Mouse (Mus musculus): ENCODE measurements around the gene Glce. TPM values are rescaled to one million over a fixed set of nuclear protein-coding genes. Genes with fewer than 3 reads are reported as not detected.
A peak's percentile ranks its signal among the peaks of the same experiment; 100 is the strongest.

Gene Glce
- 0.01 TPM in 1 of 2 replicates, not detected in the other for polyA plus RNA-seq (2012)

DNA sequence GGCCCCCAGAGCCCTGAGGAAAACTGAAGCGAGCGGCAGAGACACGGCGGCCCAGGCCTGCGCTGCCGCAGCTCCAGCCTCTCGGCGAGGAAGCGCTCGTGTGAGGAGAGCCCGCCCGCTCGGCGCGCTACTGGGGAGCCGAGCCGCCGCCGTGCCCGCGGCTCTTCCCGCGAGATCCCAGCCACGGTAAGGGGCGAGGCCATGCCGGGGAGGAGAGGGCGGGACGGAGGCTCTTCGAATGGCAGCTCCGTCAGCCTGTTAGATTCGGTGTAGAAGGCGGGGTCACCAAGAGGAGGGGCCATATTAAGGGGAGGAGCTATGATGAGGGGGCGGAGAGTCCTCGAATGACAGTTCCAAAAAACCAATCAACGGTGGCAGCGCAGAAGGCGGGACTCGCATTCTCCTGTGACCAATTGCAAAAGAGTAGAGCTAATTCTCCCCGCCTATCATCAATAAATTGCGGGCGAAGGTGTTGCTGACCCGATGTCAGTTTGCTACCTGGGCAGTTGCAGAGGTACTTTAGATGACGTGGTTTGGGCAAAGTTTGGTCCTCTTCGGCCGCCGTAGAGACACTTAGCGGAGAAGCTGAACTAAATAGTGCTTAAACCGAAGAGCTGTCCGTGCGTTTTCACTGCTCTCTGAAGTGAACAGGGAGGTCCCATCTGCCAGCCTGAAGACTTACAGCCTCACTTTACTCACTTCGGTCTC is at the start of gene Glce:
TSS of gene Glce (minus strand) at position 148 of the 708 bp plus-strand sequence.
- Histone ChIP-seq H3K9me3 (ENCODE audit: control insufficient read depth, low read length) (no peaks in the 10 kb centered on the region), H3K27me3 (ENCODE audit: control insufficient read depth) (peaks cover 27% of the 10 kb centered on the region), H3K4me3 (replicated peaks) (peak within 1 kb of the TSS; percentile 82), H3K36me3 (ENCODE audit: control insufficient read depth) (no peaks in the 10 kb centered on the region), H3K4me1 (ENCODE audit: control insufficient read depth) (peaks cover 27% of the 10 kb centered on the region)
- TF ChIP-seq GATA1 (IDR thresholded peaks at IDR 0.05; ENCODE audit: low read length): no peak
- no peak for TF ChIP-seq TAL1 (IDR thresholded peaks at IDR 0.05; ENCODE audit: low read length)

DNA sequence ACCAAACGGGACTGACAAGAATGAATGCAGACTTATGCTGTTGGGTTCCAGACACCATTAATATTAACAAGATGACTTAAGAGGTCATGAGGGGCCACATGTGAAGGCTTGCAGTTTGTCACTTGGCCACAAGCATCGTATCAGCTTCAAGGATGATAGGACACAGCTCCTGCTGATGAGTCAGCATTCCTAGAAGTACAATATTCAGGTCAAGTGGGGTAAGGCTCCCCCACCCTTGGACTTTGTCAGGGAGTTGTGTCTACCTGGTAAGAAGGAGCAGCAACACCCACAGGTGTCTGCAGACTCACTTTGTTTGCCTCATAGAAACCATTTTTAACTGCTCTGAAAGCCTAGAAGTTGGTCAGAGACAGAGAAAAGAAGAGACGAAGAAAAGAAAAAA is 49.8 kb upstream of the Glce start:
- Histone ChIP-seq H3K9me3 (ENCODE audit: control insufficient read depth, low read length) (0 out of 2 replicates have a peak, but pooled peaks cover 2% of the 10 kb centered on the region), H3K27me3 (ENCODE audit: control insufficient read depth) (no peaks in the 10 kb centered on the region), H3K4me1 (ENCODE audit: control insufficient read depth) (no peaks in the 10 kb centered on the region), H3K36me3 (ENCODE audit: control insufficient read depth) (no peaks in the 10 kb centered on the region), H3K4me3 (replicated peaks) (no peak overlapping the region)
- TF ChIP-seq TAL1 (IDR thresholded peaks at IDR 0.05; ENCODE audit: low read length) (no peak), GATA1 (IDR thresholded peaks at IDR 0.05; ENCODE audit: low read length) (no peak)

DNA sequence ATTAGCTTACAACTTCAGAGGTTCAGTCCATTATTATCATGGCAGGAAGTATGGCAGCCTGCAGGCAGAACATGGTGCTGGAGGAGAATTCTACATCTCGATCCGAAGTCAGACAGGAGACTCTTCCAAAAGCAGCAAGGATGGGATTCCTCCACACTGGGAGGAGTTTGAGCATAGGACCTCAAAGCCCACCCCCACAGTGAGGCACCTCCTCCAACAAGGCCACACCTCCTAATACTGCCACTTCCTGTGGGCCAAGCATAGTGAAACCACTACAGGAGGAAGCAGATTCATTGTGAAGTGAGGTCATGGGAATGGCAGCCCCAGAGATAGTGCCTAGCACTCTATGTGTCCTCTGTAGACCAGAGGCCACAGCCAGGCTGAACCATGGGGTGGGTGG is 48.5 kb upstream of the Glce start:
- no peak for TF ChIP-seq TAL1 (IDR thresholded peaks at IDR 0.05; ENCODE audit: low read length)
- no peak for TF ChIP-seq GATA1 (IDR thresholded peaks at IDR 0.05; ENCODE audit: low read length)
- no peaks in the 10 kb centered on the region for H3K36me3 ChIP-seq (ENCODE audit: control insufficient read depth)
- no peak overlapping the region for H3K4me3 ChIP-seq (replicated peaks)
- H3K4me1 ChIP-seq (ENCODE audit: control insufficient read depth): no peaks in the 10 kb centered on the region
- H3K9me3 ChIP-seq (ENCODE audit: control insufficient read depth, low read length): 0 out of 2 replicates have a peak, but pooled peaks cover 2% of the 10 kb centered on the region
- H3K27me3 ChIP-seq (ENCODE audit: control insufficient read depth): no peaks in the 10 kb centered on the region; the same call in 1 of the 2 replicates

DNA sequence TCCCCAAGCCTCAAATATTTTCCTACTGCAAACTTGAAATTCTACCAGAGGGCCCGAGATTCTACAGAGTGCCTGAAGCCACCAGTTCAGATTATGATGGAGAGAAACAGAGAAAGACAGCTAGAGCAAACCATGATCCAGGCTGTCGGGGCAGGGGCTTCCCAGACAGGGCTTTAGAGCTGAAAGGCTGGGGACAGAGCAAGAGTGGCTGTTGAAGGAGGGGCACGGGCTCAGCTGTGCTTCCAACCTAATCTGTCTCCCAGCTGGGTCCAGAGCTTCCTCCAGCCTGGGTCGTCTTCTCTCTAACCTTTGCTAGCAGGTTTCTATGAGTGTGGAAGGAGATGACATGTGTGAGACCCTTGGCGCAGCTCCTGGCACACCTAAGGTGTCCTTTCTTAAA is 44.2 kb upstream of the Glce start:
- no peak for TF ChIP-seq TAL1 (IDR thresholded peaks at IDR 0.05; ENCODE audit: low read length)
- TF ChIP-seq GATA1 (IDR thresholded peaks at IDR 0.05; ENCODE audit: low read length): no peak
- no peaks in the 10 kb centered on the region for H3K4me1 ChIP-seq (ENCODE audit: control insufficient read depth)
- H3K9me3 ChIP-seq (ENCODE audit: control insufficient read depth, low read length): no peaks in the 10 kb centered on the region
- H3K27me3 ChIP-seq (ENCODE audit: control insufficient read depth): no peaks in the 10 kb centered on the region; the same call in 1 of the 2 replicates
- no peak overlapping the region for H3K4me3 ChIP-seq (replicated peaks)
- H3K36me3 ChIP-seq (ENCODE audit: control insufficient read depth): no peaks in the 10 kb centered on the region

DNA sequence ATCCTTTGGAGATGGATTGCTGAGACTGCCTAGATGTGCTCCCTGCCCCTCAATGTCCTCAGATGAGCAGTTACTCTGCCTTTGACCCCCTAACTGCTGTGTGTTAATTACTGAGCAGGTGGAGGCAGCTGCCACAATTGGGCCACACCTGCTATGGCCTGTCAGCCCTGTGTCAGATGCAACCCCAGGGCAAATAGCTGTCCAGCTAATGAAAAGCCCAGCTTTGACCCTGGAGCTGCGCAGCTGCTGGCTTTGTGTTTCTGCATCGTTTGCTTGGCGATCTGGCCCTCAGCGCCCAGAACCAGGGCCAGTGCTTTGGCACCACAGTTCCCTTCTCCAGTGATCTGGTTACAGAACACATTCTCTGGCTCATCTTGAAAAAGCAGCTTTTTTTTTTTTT is 43.7 kb upstream of the Glce start:
- Histone ChIP-seq H3K9me3 (ENCODE audit: control insufficient read depth, low read length) (no peaks in the 10 kb centered on the region), H3K4me1 (ENCODE audit: control insufficient read depth) (no peaks in the 10 kb centered on the region), H3K27me3 (ENCODE audit: control insufficient read depth) (no peaks in the 10 kb centered on the region; the same call in 1 of the 2 replicates), H3K36me3 (ENCODE audit: control insufficient read depth) (no peaks in the 10 kb centered on the region), H3K4me3 (replicated peaks) (no peak overlapping the region)
- TF ChIP-seq TAL1 (IDR thresholded peaks at IDR 0.05; ENCODE audit: low read length): no peak
- TF ChIP-seq GATA1 (IDR thresholded peaks at IDR 0.05; ENCODE audit: low read length): no peak

DNA sequence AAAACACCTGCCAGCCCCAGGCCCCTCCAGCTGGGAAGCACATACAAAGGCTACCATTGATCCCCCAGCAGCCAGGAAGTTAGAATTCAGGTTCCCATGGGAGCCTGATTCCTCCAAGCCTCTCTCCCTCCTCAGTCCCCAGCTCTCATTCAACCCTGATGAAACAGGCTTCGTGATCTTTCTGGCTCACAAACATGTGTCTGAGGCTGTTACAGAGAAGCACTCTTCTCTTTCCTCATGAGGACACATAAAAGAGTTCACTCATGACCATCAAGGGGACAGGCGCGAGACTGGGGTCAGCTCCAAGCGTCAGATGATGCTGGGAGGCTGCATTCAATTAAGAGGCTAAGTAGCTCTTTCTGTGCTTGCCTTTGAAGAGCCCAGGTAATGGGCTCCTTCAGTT is 40.4 kb upstream of the Glce start:
- Histone ChIP-seq H3K9me3 (ENCODE audit: control insufficient read depth, low read length) (no peaks in the 10 kb centered on the region), H3K27me3 (ENCODE audit: control insufficient read depth) (no peaks in the 10 kb centered on the region; the same call in 1 of the 2 replicates), H3K4me1 (ENCODE audit: control insufficient read depth) (no peaks in the 10 kb centered on the region), H3K4me3 (replicated peaks) (no peak overlapping the region), H3K36me3 (ENCODE audit: control insufficient read depth) (no peaks in the 10 kb centered on the region)
- TF ChIP-seq GATA1 (IDR thresholded peaks at IDR 0.05; ENCODE audit: low read length) (no peak), TAL1 (IDR thresholded peaks at IDR 0.05; ENCODE audit: low read length) (no peak)

DNA sequence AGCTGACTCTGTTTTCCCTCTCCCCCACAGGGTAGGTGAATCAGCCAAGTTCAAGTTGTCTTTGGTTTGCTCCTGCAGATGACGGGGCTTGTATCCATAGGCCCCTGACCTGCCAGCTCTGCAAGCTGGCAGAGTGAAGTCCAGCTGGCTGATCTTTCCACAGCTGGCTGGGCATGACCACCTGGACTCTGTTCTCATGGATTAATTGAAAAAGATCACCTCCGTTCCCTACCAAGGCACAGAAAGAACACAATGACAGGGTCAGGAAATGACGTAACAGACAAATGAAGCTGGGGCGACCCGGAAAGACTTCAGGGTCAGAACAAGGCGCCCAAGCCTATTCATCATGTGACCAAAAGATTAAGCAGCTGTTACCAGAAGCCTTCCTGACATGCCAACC is 38.3 kb upstream of the Glce start:
- Histone ChIP-seq H3K4me3 (replicated peaks) (no peak overlapping the region), H3K36me3 (ENCODE audit: control insufficient read depth) (no peaks in the 10 kb centered on the region), H3K4me1 (ENCODE audit: control insufficient read depth) (no peaks in the 10 kb centered on the region), H3K27me3 (ENCODE audit: control insufficient read depth) (no peaks in the 10 kb centered on the region), H3K9me3 (ENCODE audit: control insufficient read depth, low read length) (no peaks in the 10 kb centered on the region)
- TF ChIP-seq GATA1 (IDR thresholded peaks at IDR 0.05; ENCODE audit: low read length): no peak
- no peak for TF ChIP-seq TAL1 (IDR thresholded peaks at IDR 0.05; ENCODE audit: low read length)

DNA sequence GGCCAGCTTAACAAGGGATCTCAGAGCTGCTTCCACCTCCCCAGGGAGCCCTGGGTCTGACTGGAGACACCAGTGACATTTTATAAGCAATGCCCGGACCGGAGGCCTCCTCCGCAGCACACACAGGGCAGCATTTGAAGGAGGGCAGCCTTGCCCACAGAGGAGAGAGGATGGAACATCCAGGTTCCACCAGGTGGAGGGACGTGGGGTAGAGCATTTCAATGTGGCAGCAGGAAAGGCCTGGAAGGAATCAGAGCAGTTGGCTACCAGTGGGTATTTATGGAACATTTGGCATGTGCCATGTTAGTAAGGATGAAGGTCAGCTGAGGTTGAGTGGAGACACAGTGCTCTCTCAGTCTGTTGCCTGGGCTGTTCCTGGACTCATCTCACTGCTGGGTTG is 36.3 kb upstream of the Glce start:
- Histone ChIP-seq H3K36me3 (ENCODE audit: control insufficient read depth) (no peaks in the 10 kb centered on the region), H3K4me1 (ENCODE audit: control insufficient read depth) (no peaks in the 10 kb centered on the region), H3K27me3 (ENCODE audit: control insufficient read depth) (no peaks in the 10 kb centered on the region), H3K4me3 (replicated peaks) (no peak overlapping the region), H3K9me3 (ENCODE audit: control insufficient read depth, low read length) (no peaks in the 10 kb centered on the region)
- no peak for TF ChIP-seq GATA1 (IDR thresholded peaks at IDR 0.05; ENCODE audit: low read length)
- no peak for TF ChIP-seq TAL1 (IDR thresholded peaks at IDR 0.05; ENCODE audit: low read length)

DNA sequence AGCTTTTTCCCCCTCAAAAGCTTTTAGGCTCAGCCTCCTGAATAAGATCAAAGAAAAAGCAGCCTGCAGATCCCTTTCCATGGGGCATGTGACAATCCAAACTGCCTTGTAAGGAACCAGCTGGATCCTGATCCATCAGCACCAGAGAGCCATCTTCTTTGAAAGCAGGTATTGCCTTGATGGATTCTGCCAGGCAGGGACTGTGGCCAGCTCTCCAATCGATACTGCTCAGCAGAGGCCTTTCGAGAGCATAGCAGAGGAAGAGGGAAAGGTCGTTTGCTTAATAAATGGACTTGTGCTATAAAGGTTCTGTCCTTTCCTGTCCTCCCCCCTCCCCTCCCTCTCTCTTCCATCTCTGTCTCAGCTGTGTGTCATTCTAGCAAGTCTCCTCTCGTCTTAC is 33.4 kb upstream of the Glce start:
- TF ChIP-seq GATA1 (IDR thresholded peaks at IDR 0.05; ENCODE audit: low read length) (no peak), TAL1 (IDR thresholded peaks at IDR 0.05; ENCODE audit: low read length) (no peak)

More for the DNA sequence above, 33.4 kb upstream of the Glce start:
- Histone ChIP-seq H3K4me3 (replicated peaks) (no peak overlapping the region), H3K36me3 (ENCODE audit: control insufficient read depth) (no peaks in the 10 kb centered on the region), H3K4me1 (ENCODE audit: control insufficient read depth) (no peaks in the 10 kb centered on the region), H3K27me3 (ENCODE audit: control insufficient read depth) (no peaks in the 10 kb centered on the region), H3K9me3 (ENCODE audit: control insufficient read depth, low read length) (no peaks in the 10 kb centered on the region)

Measured in erythroblast, embryonic 14.5 days (primary cell).